Mouse (Mus musculus): ENCODE results near the gene Nol10. TPM values are rescaled to one million over a fixed set of nuclear protein-coding genes. Genes with fewer than 3 reads are reported as not detected.
A peak's percentile ranks its signal among the peaks of the same experiment; 100 is the strongest.

Gene Nol10
- polyA plus RNA-seq, 2 experiments, result 7.4 to 10.0 TPM

DNA sequence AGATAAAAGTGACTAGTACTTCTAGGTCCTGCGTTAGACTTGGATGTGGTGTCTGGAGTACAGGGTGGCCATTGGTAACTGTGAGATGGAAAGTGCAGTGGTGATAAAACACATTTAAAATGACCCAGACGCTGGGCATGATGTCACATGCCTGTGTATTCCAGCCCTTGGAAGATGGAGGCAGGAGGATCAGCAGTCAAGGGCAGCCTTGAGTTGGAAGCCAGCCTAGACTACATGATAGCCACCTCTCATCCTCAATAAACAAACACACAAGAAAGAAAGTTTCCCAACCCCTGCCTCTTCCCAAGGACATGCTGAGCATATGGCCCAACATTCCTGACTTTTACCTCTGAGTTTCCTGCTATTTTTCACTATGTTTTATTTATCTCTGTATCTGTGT is 130.6 kb downstream of the Nol10 start:
- Histone ChIP-seq H3K36me3 (replicated peaks; ENCODE audit: control insufficient read depth, insufficient read depth, low read depth) (no peaks in the 10 kb centered on the region), H3K4me1 (replicated peaks; ENCODE audit: control insufficient read depth in 2 of 2, insufficient read depth in 2 of 2, low read length in 1 of 2) (no peaks in the 10 kb centered on the region), H3K27me3 (ENCODE audit: control insufficient read depth, insufficient read depth, low read length) (no peaks in the 10 kb centered on the region), H3K4me2 (ENCODE audit: low read depth) (no peak overlapping the region), H3K27ac (no peak overlapping the region), H3K9ac (replicated peaks) (no peak overlapping the region), H3K4me3 (ENCODE audit: insufficient read depth in 1 of 2, low read depth in 2 of 2, low read length in 2 of 2) (no peak overlapping the region), H3K9me3 (ENCODE audit: control insufficient read depth, low read length) (no peaks in the 10 kb centered on the region)
- DNase-seq (ENCODE audit: low read depth in 3 of 3, low spot score in 3 of 3) (no peak), ATAC-seq (ENCODE audit: insufficient read depth) (no peak)
- 72% methylated on average over 2 of the region's 2 CpGs for WGBS (ENCODE audit: insufficient replicate concordance)
- TF ChIP-seq CTCF (IDR thresholded peaks at IDR 0.05; ENCODE audit: low read depth) (no peak), EP300 (IDR thresholded peaks at IDR 0.05; ENCODE audit: low read depth) (no peak)

Small RNA genes within 50 kb of the gene (microRNA-seq; reads per million reads assigned to microRNA genes)
- 25.4 reads per million, percentile 32 among the genes with 10 or more reads in this experiment for gene Mir3066

Other genes starting within 250 kb of the Nol10 start
- gene Kcnf1, start 171.6 kb upstream of the Nol10 start, polyA plus RNA-seq (2012; rRNA removed), result 0.22 and 0.35 TPM in 2 replicates
- 0.18 and 0.24 TPM in 2 replicates for gene Kcnf1, start 171.6 kb upstream of the Nol10 start, polyA plus RNA-seq (2014; fragmentation: Nextera tagmentation; extraction: Ambion mirVana)
- gene Pdia6, start 81.9 kb upstream of the Nol10 start, polyA plus RNA-seq (2012; rRNA removed), result 69.3 and 109 TPM in 2 replicates
- 200 and 201 TPM in 2 replicates for gene Pdia6, start 81.9 kb upstream of the Nol10 start, polyA plus RNA-seq (2014; fragmentation: Nextera tagmentation; extraction: Ambion mirVana)
- gene Atp6v1c2, start 19.1 kb upstream of the Nol10 start, polyA plus RNA-seq (2012; rRNA removed), result 0.02 TPM in 1 of 2 replicates, not detected in the other
- not detected in 2 replicates for gene Atp6v1c2, start 19.1 kb upstream of the Nol10 start, polyA plus RNA-seq (2014; fragmentation: Nextera tagmentation; extraction: Ambion mirVana)
- 367 and 457 TPM in 2 replicates for gene Odc1, start 196.3 kb downstream of the Nol10 start, polyA plus RNA-seq (2012; rRNA removed)
- 444 and 509 TPM in 2 replicates for gene Odc1, start 196.3 kb downstream of the Nol10 start, polyA plus RNA-seq (2014; fragmentation: Nextera tagmentation; extraction: Ambion mirVana)